8 mouse cellular contexts compared by ENCODE assay signal in the genomic region with DNA sequence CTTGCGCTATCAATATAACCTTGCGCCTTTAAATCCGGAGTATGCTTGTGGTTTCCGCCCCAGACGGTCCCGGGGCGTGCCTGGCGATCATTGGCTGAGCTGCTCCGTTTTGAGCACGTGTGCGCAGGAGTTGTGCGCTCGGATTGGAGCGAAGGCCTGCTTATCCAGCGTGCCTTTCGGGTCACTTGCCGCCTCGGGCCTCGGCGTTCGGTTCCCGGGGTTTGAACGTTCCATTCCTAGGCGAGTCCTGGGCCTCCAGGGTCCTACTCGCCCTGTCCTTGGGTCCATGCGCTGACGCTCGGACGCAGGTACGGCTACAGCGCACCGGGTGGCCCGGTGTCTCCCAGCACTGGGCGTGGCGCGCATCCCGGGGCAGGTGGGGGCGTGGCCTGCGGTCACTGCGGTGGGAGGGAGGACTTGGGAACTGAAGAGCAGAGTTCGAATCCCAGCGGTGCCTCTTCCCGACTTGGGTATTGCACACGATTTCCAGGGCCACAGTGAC. TPM values are rescaled to one million over a fixed set of nuclear protein-coding genes. Genes with fewer than 3 reads are reported as not detected.
DNase-seq lines count a peak whose midpoint lies in the region; ATAC-seq lines count a peak whose summit lies in the region.

Gene Mief2, plus strand, starts transcription at position 139 of the 502 bp plus-strand sequence.

- DNase-seq in Muller cell, postnatal 12 days (ENCODE audit: inconsistent ontology term), result peak; percentile 96
- peak; percentile 96 for DNase-seq in cerebellum, adult 9-11 months
- DNase-seq in frontal cortex, adult 2 months (ENCODE audit: extremely low spot score in 1 of 2, low spot score in 1 of 2), result peak; percentile 90 to 96
- DNase-seq in hindbrain, embryonic 11.5 days (ENCODE audit: low spot score), result peak; percentile 91
- peak; percentile 90 to 93 for DNase-seq in layer of hippocampus, postnatal 10 days (ENCODE audit: low spot score in 2 of 2)
- DNase-seq in lung, postnatal 10 days, result peak; percentile 97
- peak; percentile 91 for DNase-seq in ovary, postnatal 36 days (ENCODE audit: low spot score)
- peak; percentile 90 for DNase-seq in thymus, postnatal 25 days

- no peaks in the 10 kb centered on the region for H3K9me3 ChIP-seq in hindbrain, embryonic 11.5 days (ENCODE audit: control insufficient read depth, low read length)

- ATAC-seq in hindbrain, embryonic 11.5 days (ENCODE audit: low FRiP score), result peak; percentile 92

- peak within 1 kb of the TSS; percentile 63 for H3K4me2 ChIP-seq in hindbrain, embryonic 11.5 days (replicated peaks; ENCODE audit: low read depth, low read length)

- H3K4me3 ChIP-seq in hindbrain, embryonic 11.5 days (ENCODE audit: low read depth, low read length), result peak within 1 kb of the TSS; percentile 89

- H3K27ac ChIP-seq in hindbrain, embryonic 11.5 days (ENCODE audit: low read depth, low read length), result peak within 1 kb of the TSS; percentile 74

- peak within 1 kb of the TSS; percentile 91 for H3K9ac ChIP-seq in hindbrain, embryonic 11.5 days (ENCODE audit: low read depth, low read length)

- peaks cover 6% of the 10 kb centered on the region; the same call in 1 of the 2 replicates for H3K36me3 ChIP-seq in hindbrain, embryonic 11.5 days (ENCODE audit: control insufficient read depth, insufficient read depth, low read length)

- peaks cover 8% of the 10 kb centered on the region; the same call in 1 of the 2 replicates for H3K4me1 ChIP-seq in hindbrain, embryonic 11.5 days (replicated peaks; ENCODE audit: control insufficient read depth, insufficient read depth, low read length)

- WGBS in hindbrain, embryonic 11.5 days, result under 1% methylated on average over 44 of the region's 44 CpGs

- H3K27me3 ChIP-seq in hindbrain, embryonic 11.5 days (ENCODE audit: control insufficient read depth, insufficient read depth, low read length), result no peaks in the 10 kb centered on the region

RNA-seq across cellular contexts. Expression of gene Mief2, which starts in this region (rescaled TPM):
- polyA plus RNA-seq in frontal cortex, adult 2 months (2012; rRNA removed), result 20.1 and 24.1 TPM in 2 replicates
- polyA plus RNA-seq in hindbrain, embryonic 11.5 days (2014; fragmentation: Nextera tagmentation; extraction: Ambion mirVana), result 11.8 and 12.0 TPM in 2 replicates
- total RNA-seq in layer of hippocampus, postnatal 10 days (2021), result 10 to 100 TPM; 25.4 to 27.7 TPM

Comparison
In these comparisons a context has a peak if more than half of its experiments do, and no peak if none do; other contexts are left out.
1. Peak in every context shown above with its lines: DNase-seq, ATAC-seq, H3K4me3 ChIP-seq and H3K27ac ChIP-seq.